Mouse (Mus musculus) cerebellum, postnatal 36 days (tissue): ENCODE measurements at regions not wholly inside any gene's neighbourhood (a gene's known extent, or its start where the extent isn't known, plus 50 kb on each side); places are given as distances from the start of the nearest gene placed in this dataset.
A peak's percentile ranks its signal among the peaks of the same experiment; 100 is the strongest.
"Not testable (repeated sequence)": the region's sequence is repeated elsewhere in the genome, so short reads cannot be mapped to it uniquely, and the experiment has no call there.

Experiments used
- DNase-seq, 2 experiments: peaks; one replicate each; pipeline ENCODE4 v3.0.0; 2021 to 2022; ENCODE audit warnings: mixed read lengths in 2 of 2

GRCm38 (mm10) chr13:68167826-68168225 lies 304.7 kb downstream of the BC048507 start:
- DNase-seq, result peak; percentile 6 to 7

GRCm38 (mm10) chr13:68173456-68173855 lies 310.3 kb downstream of the BC048507 start:
- not testable (repeated sequence) for DNase-seq
